Mouse (Mus musculus): ENCODE results near the gene Tom1l1. TPM values are rescaled to one million over a fixed set of nuclear protein-coding genes. Genes with fewer than 3 reads are reported as not detected.

Tom1l1 gene
- total RNA-seq, 4 experiments from 2014 or later, result 21.5 to 26.9 (median 22.9) TPM

DNA sequence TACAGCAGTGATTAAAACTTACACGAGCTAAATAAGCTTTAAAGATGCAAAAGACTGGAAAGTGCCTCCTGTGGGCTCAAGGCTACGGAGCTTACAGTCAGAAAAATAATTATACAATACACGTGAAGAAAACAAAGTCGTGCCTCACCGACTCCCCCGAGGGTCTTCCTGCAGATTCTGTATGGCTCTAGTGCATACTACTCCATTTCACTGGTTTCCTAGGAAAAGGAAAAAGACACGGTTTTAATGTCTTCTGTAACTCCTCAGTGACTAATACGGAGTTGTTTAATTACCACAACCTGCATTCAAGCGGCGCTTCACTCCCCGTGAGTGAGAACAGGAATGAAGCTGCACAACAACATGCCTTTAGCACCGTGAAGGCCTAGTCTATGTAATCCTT lies 66.1 kb downstream of the Tom1l1 start:
- no peak for DNase-seq (ENCODE audit: low spot score in 2 of 2)

DNA sequence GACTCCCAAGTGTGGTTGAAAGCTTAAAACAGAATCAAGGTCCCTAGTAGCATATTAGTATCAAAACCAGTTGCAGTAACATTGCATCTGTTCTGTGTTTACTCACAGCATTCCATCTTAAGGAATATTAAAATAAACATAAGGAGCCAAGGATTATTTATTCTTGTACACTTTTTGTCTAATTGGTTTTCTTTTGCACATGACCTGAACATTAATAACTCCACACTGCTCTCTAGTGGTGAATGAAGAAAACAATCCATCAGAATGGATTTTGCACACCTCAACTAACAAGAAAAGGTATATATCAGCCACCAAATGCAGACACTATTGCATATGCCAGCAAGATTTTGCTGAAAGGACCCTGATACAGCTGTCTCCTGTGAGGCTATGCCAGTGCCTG lies 71.7 kb downstream of the Tom1l1 start:
- DNase-seq (ENCODE audit: low spot score in 2 of 2), result no peak

DNA sequence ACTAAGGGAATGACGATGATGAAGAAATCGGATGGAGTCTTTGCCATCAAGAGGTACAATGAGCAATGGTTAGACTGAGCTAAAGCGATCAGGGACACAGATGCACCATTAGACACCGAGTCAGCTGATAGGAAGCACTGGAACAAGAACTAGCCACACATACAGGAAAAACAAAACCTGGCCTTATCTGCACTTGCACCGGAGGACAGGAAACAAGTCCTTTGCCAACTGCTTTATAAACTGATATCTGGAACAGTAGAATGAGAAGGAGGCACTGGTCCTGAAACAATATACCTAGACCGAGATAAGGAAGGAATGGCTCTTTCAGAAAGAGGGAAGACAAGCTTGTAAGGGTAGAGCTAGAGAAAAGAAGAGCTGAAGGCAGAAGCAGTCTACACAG lies 73.4 kb downstream of the Tom1l1 start:
- no peak for DNase-seq (ENCODE audit: low spot score in 2 of 2)

DNA sequence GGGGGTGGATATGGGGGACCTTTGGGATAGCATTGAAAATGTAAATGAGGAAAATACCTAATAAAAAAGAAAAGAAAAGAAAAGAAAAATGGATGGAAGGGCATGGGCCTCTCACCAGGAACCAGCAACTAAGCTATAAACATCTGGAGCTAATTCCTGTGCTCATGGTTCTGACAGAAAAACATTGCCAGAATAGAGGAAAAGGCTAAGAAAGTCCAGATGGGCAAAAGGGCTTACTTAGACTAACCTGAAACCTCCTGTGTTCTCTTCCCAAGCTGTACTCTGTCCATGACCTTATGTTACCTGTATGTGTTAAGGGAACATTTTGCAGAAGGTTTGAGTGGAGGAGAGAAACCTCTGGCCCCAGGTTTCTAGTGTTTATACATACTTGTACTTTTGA lies 76.0 kb downstream of the Tom1l1 start:
- DNase-seq (ENCODE audit: low spot score in 2 of 2), result no peak

DNA sequence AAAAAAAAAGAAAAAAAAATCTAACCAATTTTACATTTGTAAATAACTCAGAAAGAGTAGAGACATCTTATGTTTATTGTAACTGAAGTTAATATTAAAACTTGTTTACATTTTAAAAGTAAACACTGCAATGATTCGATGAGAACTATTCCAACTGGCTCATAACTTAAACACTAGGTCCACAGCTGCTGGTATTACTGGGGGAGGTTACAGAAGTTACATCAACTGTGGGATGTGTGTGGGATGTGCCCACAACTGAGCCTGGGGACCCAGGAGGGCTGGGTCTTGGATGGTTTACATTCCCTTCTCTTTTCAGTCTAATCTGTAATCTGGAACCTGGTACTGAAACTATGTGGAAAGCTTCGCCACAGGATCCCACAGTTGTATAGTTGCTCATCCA lies 85.1 kb downstream of the Tom1l1 start:
- DNase-seq (ENCODE audit: low spot score in 2 of 2), result no peak

DNA sequence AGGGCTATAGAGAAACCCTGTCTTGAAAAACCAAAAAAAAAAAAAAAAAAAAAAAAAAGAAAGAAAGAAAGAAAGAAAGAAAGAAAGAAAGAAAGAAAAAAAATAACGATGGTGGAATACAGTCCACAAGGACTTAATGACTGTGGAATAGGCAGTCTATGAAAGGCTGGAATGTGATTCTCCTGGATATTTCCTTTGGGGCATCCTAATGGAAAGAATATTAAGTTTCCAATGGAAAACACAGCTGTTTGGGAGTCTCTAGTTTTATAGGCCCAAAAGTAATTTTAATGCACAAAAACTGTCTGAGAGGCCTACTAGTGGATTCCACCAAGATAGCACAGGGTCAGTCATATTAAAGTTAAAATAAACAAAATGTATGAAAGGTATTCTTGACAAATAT lies 92.3 kb downstream of the Tom1l1 start:
- no peak for DNase-seq (ENCODE audit: low spot score in 2 of 2)

Other genes starting within 250 kb of the Tom1l1 start
- gene Stxbp4, start 50.3 kb downstream of the Tom1l1 start, total RNA-seq (2022), result 10 to 100 TPM; 12.6 to 20.2 (median 15.5) TPM
- 10 to 100 TPM; 22.7 to 29.0 (median 26.8) TPM for gene Cox11, start 50.2 kb downstream of the Tom1l1 start, total RNA-seq (2022)

All from layer of hippocampus, adult 8-10 months (tissue).